Mouse (Mus musculus) left cerebral cortex, postnatal 25 days (tissue): ENCODE data around the gene Smco2. TPM values are rescaled to one million over a fixed set of nuclear protein-coding genes. Genes with fewer than 3 reads are reported as not detected.

ENCODE experiments used
- DNase-seq, 2 experiments: peaks; one replicate each; pipeline ENCODE4 v3.0.0; 2022; ENCODE audit warnings: low spot score in 2 of 2, mixed read lengths in 1 of 2
- intact Hi-C: fragments of 180-260 bp; cut with DNase I; formaldehyde crosslinking; loops from one replicate; pipeline ENCODE4 v1.15.1; 2025
- total RNA-seq, 2 experiments: library from RNA; stranded (reverse); gene quantifications; 2 replicates each; pipeline ENCODE4 v1.2.3; 2021

Gene Smco2
- total RNA-seq, 2 experiments from 2014 or later: not detected

- DNase-seq: no peak
- intact Hi-C loops: no loop called here
These were observed 67.5 kb downstream of the Smco2 start for GRCm38 (mm10) chr6:146917396-146917795.

GRCm38 (mm10) chr6:146918341-146918740 is 68.4 kb downstream of the Smco2 start:
- intact Hi-C loops: no loop called here
- no peak for DNase-seq

Other genes with a start within 250 kb of the Smco2 start
- gene Med21, start 207.6 kb upstream of the Smco2 start, total RNA-seq: 10 to 100 TPM; 46.0 to 48.9 TPM
- gene Tm7sf3, start 207.3 kb upstream of the Smco2 start, total RNA-seq: 10 to 100 TPM; 26.8 to 30.9 TPM
- 10 to 100 TPM; 23.4 to 23.6 TPM for gene Stk38l, start 125.1 kb upstream of the Smco2 start, total RNA-seq
- gene Arntl2, start 54.0 kb upstream of the Smco2 start, total RNA-seq: 1 to 10 TPM; 5.8 to 8.3 TPM
- gene Ppfibp1, start 38.4 kb downstream of the Smco2 start, total RNA-seq: 10 to 100 TPM; 57.2 to 60.7 TPM
- gene 1700034J05Rik, start 104.3 kb downstream of the Smco2 start, total RNA-seq: not detected
- gene Rep15, start 182.5 kb downstream of the Smco2 start, total RNA-seq: 1 to 10 TPM; 1.7 to 2.2 TPM
- gene Mrps35, start 192.7 kb downstream of the Smco2 start, total RNA-seq: 10 to 100 TPM; 46.3 to 49.2 TPM
- under 1 TPM; 0.32 to 0.48 TPM for gene Mansc4, start 236.9 kb downstream of the Smco2 start, total RNA-seq
- gene Klhl42, start 241.3 kb downstream of the Smco2 start, total RNA-seq: 10 to 100 TPM; 22.2 to 23.0 TPM